Mouse (Mus musculus) erythroblast, embryonic 14.5 days (primary cell): ENCODE results near the gene Speg.

Experiments
- GATA1 ChIP-seq: IDR thresholded peaks from 2 replicates; pipeline ENCODE4 v1.6.1; 2012; ENCODE audit warnings: low read length, inconsistent platforms, mixed read lengths
- TAL1 ChIP-seq: IDR thresholded peaks from 3 replicates; pipeline ENCODE4 v1.6.1; 2012; ENCODE audit warnings: low read length, inconsistent platforms, mixed read lengths

GRCm38 (mm10) chr1:75405547-75405946 lies 30.4 kb downstream of the Speg start:
- no peak for TF ChIP-seq GATA1
- TF ChIP-seq TAL1: no peak
